Mouse (Mus musculus) small intestine, adult 2 months (tissue): ENCODE data around the gene Rpl10a. TPM values are rescaled to one million over a fixed set of nuclear protein-coding genes. Genes with fewer than 3 reads are reported as not detected.

ENCODE experiments used
- H3K27ac ChIP-seq: fragments of 200-500 bp; 2 replicates; pipeline ENCODE4 v1.5.1; 2012; ENCODE audit warnings: low read depth, low read length, control low read depth, inconsistent platforms; ENCODE audit not compliant: insufficient read depth
- H3K27me3 ChIP-seq: fragments of 200-500 bp; 2 replicates; pipeline ENCODE4 v1.6.1; 2012; ENCODE audit warnings: mild to moderate bottlenecking, moderate library complexity, low read length, inconsistent platforms; ENCODE audit not compliant: control insufficient read depth, insufficient read depth
- H3K36me3 ChIP-seq: fragments of 200-500 bp; 2 replicates; pipeline ENCODE4 v1.6.1; 2012; ENCODE audit warnings: mild to moderate bottlenecking, low read length, control low read depth, inconsistent platforms; ENCODE audit not compliant: control insufficient read depth, insufficient read depth
- H3K4me1 ChIP-seq: fragments of 200-500 bp; 2 replicates; pipeline ENCODE4 v1.6.1; 2012; ENCODE audit warnings: low read length, inconsistent platforms, mixed read lengths; ENCODE audit not compliant: control insufficient read depth, insufficient read depth, insufficient read length
- H3K4me3 ChIP-seq: fragments of 200-500 bp; 2 replicates; pipeline ENCODE4 v1.5.1; 2012; ENCODE audit warnings: low read depth, mild to moderate bottlenecking, control low read depth, inconsistent platforms, low read length, moderate library complexity
- CTCF ChIP-seq: fragments of 200-500 bp; IDR thresholded peaks from 2 replicates; pipeline ENCODE4 v1.5.1; 2012; ENCODE audit warnings: low read depth, mild to moderate bottlenecking, control low read depth, inconsistent platforms, low read length, moderate library complexity, mixed read lengths; ENCODE audit not compliant: insufficient replicate concordance, insufficient read length; ENCODE audit errors: extremely low read depth
- POLR2A ChIP-seq: fragments of 200-500 bp; IDR thresholded peaks from 2 replicates; pipeline ENCODE4 v1.6.1; 2012; ENCODE audit warnings: low read depth, mild to moderate bottlenecking, control low read depth, inconsistent platforms, low read length, moderate library complexity
- WGBS: fragments of 180-500 bp; shearing (Covaris S2); methylation state at CpG from one replicate; pipeline ENCODE4 v1.1.7; 2018; 5-methylcytosine and 5-hydroxymethylcytosine counted together
- polyA plus RNA-seq: library from polyadenylated mRNA; depleted of rRNA; stranded (reverse); fragments of >200 nt; gene quantifications from 2 replicates; pipeline ENCODE4 v1.2.3, GENCODE M21; 2012

The Rpl10a gene
- polyA plus RNA-seq, 1 experiment: 2,365 TPM

- no peaks in the 10 kb centered on the region for H3K27me3 ChIP-seq
- H3K27ac ChIP-seq: peak overlapping the region; percentile 78
- no peak overlapping the region for H3K4me3 ChIP-seq
- H3K36me3 ChIP-seq: peaks cover under 1% of the 10 kb centered on the region; the same call in 1 of the 2 replicates
- H3K4me1 ChIP-seq: peaks cover 30% of the 10 kb centered on the region
- TF ChIP-seq CTCF: no peak
- TF ChIP-seq POLR2A: no peak
- 80% methylated on average over 3 of the region's 3 CpGs for WGBS
Observed at GRCm38 (mm10) chr17:28344670-28345069, 16.4 kb downstream of the Rpl10a start.

- Histone ChIP-seq H3K4me3 (peak overlapping the region; percentile 14), H3K27ac (peak overlapping the region; percentile 78), H3K4me1 (peaks cover 30% of the 10 kb centered on the region), H3K27me3 (no peaks in the 10 kb centered on the region), H3K36me3 (no peaks in the 10 kb centered on the region)
- WGBS: 47% methylated on average over 8 of the region's 8 CpGs
- TF ChIP-seq CTCF: no peak
- TF ChIP-seq POLR2A: no peak
Observed at GRCm38 (mm10) chr17:28345271-28345721, 17.0 kb downstream of the Rpl10a start.

GRCm38 (mm10) chr17:28345882-28346281, 17.6 kb downstream of the Rpl10a start:
- peak overlapping the region; percentile 14; the same call in 1 of the 2 replicates for H3K4me3 ChIP-seq
- 70% methylated on average over 10 of the region's 10 CpGs for WGBS
- H3K36me3 ChIP-seq: no peaks in the 10 kb centered on the region
- no peak for TF ChIP-seq CTCF
- TF ChIP-seq POLR2A: no peak
- H3K27me3 ChIP-seq: no peaks in the 10 kb centered on the region
- H3K27ac ChIP-seq: peak overlapping the region; percentile 78
- H3K4me1 ChIP-seq: peaks cover 25% of the 10 kb centered on the region

- Histone ChIP-seq H3K4me3 (no peak overlapping the region), H3K27me3 (peaks cover 6% of the 10 kb centered on the region), H3K36me3 (no peaks in the 10 kb centered on the region), H3K4me1 (peaks cover 27% of the 10 kb centered on the region), H3K27ac (no peak overlapping the region)
- no peak for TF ChIP-seq CTCF
- TF ChIP-seq POLR2A: no peak
- WGBS: 78% methylated on average over 10 of the region's 10 CpGs
Observed at GRCm38 (mm10) chr17:28347327-28347726, 19.1 kb downstream of the Rpl10a start.

- Histone ChIP-seq H3K4me3 (peak overlapping the region; percentile 35), H3K36me3 (no peaks in the 10 kb centered on the region), H3K27me3 (peaks cover 6% of the 10 kb centered on the region), H3K4me1 (peaks cover 22% of the 10 kb centered on the region), H3K27ac (peak overlapping the region; percentile 19; the same call in 1 of the 2 replicates)
- WGBS: 43% methylated on average over 6 of the region's 6 CpGs
- TF ChIP-seq CTCF (no peak), POLR2A (no peak)
Observed at GRCm38 (mm10) chr17:28348211-28348610, 19.9 kb downstream of the Rpl10a start.

- peaks cover 6% of the 10 kb centered on the region for H3K27me3 ChIP-seq
- TF ChIP-seq POLR2A: no peak
- TF ChIP-seq CTCF: no peak
- H3K36me3 ChIP-seq: no peaks in the 10 kb centered on the region
- 10% methylated on average over 13 of the region's 13 CpGs for WGBS
- H3K4me1 ChIP-seq: peaks cover 22% of the 10 kb centered on the region
- H3K27ac ChIP-seq: peak overlapping the region; percentile 77
- peak overlapping the region; percentile 83 for H3K4me3 ChIP-seq
Observed at GRCm38 (mm10) chr17:28349264-28349880, 21.1 kb downstream of the Rpl10a start.

- Histone ChIP-seq H3K27ac (peak overlapping the region; percentile 86), H3K4me1 (peaks cover 22% of the 10 kb centered on the region), H3K27me3 (peaks cover 6% of the 10 kb centered on the region), H3K36me3 (no peaks in the 10 kb centered on the region), H3K4me3 (peak overlapping the region; percentile 83)
- TF ChIP-seq POLR2A: peak; percentile 19; the same call in 1 of the 2 replicates
- TF ChIP-seq CTCF: no peak
- WGBS: under 1% methylated on average over 54 of the region's 54 CpGs
Observed at GRCm38 (mm10) chr17:28349901-28350465, 21.7 kb downstream of the Rpl10a start.
